Mouse (Mus musculus): ENCODE results near the gene Sema4d. TPM values are rescaled to one million over a fixed set of nuclear protein-coding genes. Genes with fewer than 3 reads are reported as not detected.

Gene Sema4d
- polyA plus RNA-seq, 1 experiment from 2014 or later = 6.7 TPM

- ATAC-seq (ENCODE audit: low FRiP score, low TSS enrichment) (no peak), DNase-seq (ENCODE audit: low spot score) (no peak)
- H3K4me2 ChIP-seq (replicated peaks; ENCODE audit: low read depth) = no peak overlapping the region
- H3K27me3 ChIP-seq (ENCODE audit: control insufficient read depth, insufficient read depth, low read length) = no peaks in the 10 kb centered on the region
- TF ChIP-seq EP300 (optimal IDR thresholded peaks at IDR 0.05) = no peak
- 0 out of 2 replicates have a peak, but pooled peaks have one; percentile 22 for TF ChIP-seq CTCF (IDR thresholded peaks at IDR 0.05; ENCODE audit: low read depth)
- WGBS = 86% methylated on average over 6 of the region's 6 CpGs
- H3K27ac ChIP-seq (replicated peaks) = no peak overlapping the region
- no peaks in the 10 kb centered on the region for H3K36me3 ChIP-seq (ENCODE audit: control insufficient read depth, insufficient read depth, low read length)
- H3K9me3 ChIP-seq (ENCODE audit: control insufficient read depth, low read length) = no peaks in the 10 kb centered on the region
- H3K4me3 ChIP-seq (ENCODE audit: low read depth, low read length) = no peak overlapping the region
- H3K9ac ChIP-seq (ENCODE audit: low read length) = no peak overlapping the region
- no peaks in the 10 kb centered on the region for H3K4me1 ChIP-seq (replicated peaks; ENCODE audit: control insufficient read depth, insufficient read depth)
Measured at GRCm38 (mm10) chr13:51832491-51832890, 38.9 kb upstream of the Sema4d start.

GRCm38 (mm10) chr13:51830744-51831450, 37.4 kb upstream of the Sema4d start:
- Histone ChIP-seq H3K4me1 (replicated peaks; ENCODE audit: control insufficient read depth, insufficient read depth) (no peaks in the 10 kb centered on the region), H3K27ac (replicated peaks) (no peak overlapping the region), H3K4me3 (ENCODE audit: low read depth, low read length) (no peak overlapping the region), H3K9ac (ENCODE audit: low read length) (no peak overlapping the region), H3K4me2 (replicated peaks; ENCODE audit: low read depth) (no peak overlapping the region), H3K36me3 (ENCODE audit: control insufficient read depth, insufficient read depth, low read length) (no peaks in the 10 kb centered on the region), H3K27me3 (ENCODE audit: control insufficient read depth, insufficient read depth, low read length) (no peaks in the 10 kb centered on the region), H3K9me3 (ENCODE audit: control insufficient read depth, low read length) (no peaks in the 10 kb centered on the region)
- 35% methylated on average over 10 of the region's 10 CpGs for WGBS
- DNase-seq (ENCODE audit: low spot score) (peak; percentile 43), ATAC-seq (ENCODE audit: low FRiP score, low TSS enrichment) (no peak)
- TF ChIP-seq CTCF (IDR thresholded peaks at IDR 0.05; ENCODE audit: low read depth) (peak; percentile 83), EP300 (optimal IDR thresholded peaks at IDR 0.05) (no peak)

- WGBS = 46% methylated on average over 8 of the region's 8 CpGs
- Histone ChIP-seq H3K9ac (ENCODE audit: low read length) (no peak overlapping the region), H3K27me3 (ENCODE audit: control insufficient read depth, insufficient read depth, low read length) (no peaks in the 10 kb centered on the region), H3K4me2 (replicated peaks; ENCODE audit: low read depth) (no peak overlapping the region), H3K9me3 (ENCODE audit: control insufficient read depth, low read length) (no peaks in the 10 kb centered on the region), H3K4me3 (ENCODE audit: low read depth, low read length) (no peak overlapping the region), H3K4me1 (replicated peaks; ENCODE audit: control insufficient read depth, insufficient read depth) (peaks cover 2% of the 10 kb centered on the region; the same call in 1 of the 2 replicates), H3K27ac (replicated peaks) (no peak overlapping the region), H3K36me3 (ENCODE audit: control insufficient read depth, insufficient read depth, low read length) (no peaks in the 10 kb centered on the region)
- no peak for TF ChIP-seq CTCF (IDR thresholded peaks at IDR 0.05; ENCODE audit: low read depth)
- no peak for TF ChIP-seq EP300 (optimal IDR thresholded peaks at IDR 0.05)
- DNase-seq (ENCODE audit: low spot score) = no peak
- no peak for ATAC-seq (ENCODE audit: low FRiP score, low TSS enrichment)
Measured at GRCm38 (mm10) chr13:51823822-51824495, 30.4 kb upstream of the Sema4d start.

- no peak overlapping the region for H3K9ac ChIP-seq (ENCODE audit: low read length)
- H3K27ac ChIP-seq (replicated peaks) = no peak overlapping the region
- no peak for ATAC-seq (ENCODE audit: low FRiP score, low TSS enrichment)
- TF ChIP-seq CTCF (IDR thresholded peaks at IDR 0.05; ENCODE audit: low read depth) (no peak), EP300 (optimal IDR thresholded peaks at IDR 0.05) (no peak)
- no peaks in the 10 kb centered on the region for H3K9me3 ChIP-seq (ENCODE audit: control insufficient read depth, low read length)
- H3K4me3 ChIP-seq (ENCODE audit: low read depth, low read length) = no peak overlapping the region
- H3K4me2 ChIP-seq (replicated peaks; ENCODE audit: low read depth) = no peak overlapping the region
- H3K36me3 ChIP-seq (ENCODE audit: control insufficient read depth, insufficient read depth, low read length) = no peaks in the 10 kb centered on the region
- WGBS = 42% methylated on average over 3 of the region's 3 CpGs
- no peaks in the 10 kb centered on the region for H3K27me3 ChIP-seq (ENCODE audit: control insufficient read depth, insufficient read depth, low read length)
- peaks cover 2% of the 10 kb centered on the region; the same call in 1 of the 2 replicates for H3K4me1 ChIP-seq (replicated peaks; ENCODE audit: control insufficient read depth, insufficient read depth)
- no peak for DNase-seq (ENCODE audit: low spot score)
Measured at GRCm38 (mm10) chr13:51821988-51822387, 28.4 kb upstream of the Sema4d start.

GRCm38 (mm10) chr13:51819351-51819750, 25.8 kb upstream of the Sema4d start:
- Histone ChIP-seq H3K27ac (replicated peaks) (no peak overlapping the region), H3K4me2 (replicated peaks; ENCODE audit: low read depth) (no peak overlapping the region), H3K27me3 (ENCODE audit: control insufficient read depth, insufficient read depth, low read length) (no peaks in the 10 kb centered on the region), H3K9me3 (ENCODE audit: control insufficient read depth, low read length) (no peaks in the 10 kb centered on the region), H3K9ac (ENCODE audit: low read length) (no peak overlapping the region), H3K4me1 (replicated peaks; ENCODE audit: control insufficient read depth, insufficient read depth) (peaks cover 2% of the 10 kb centered on the region; the same call in 1 of the 2 replicates), H3K4me3 (ENCODE audit: low read depth, low read length) (no peak overlapping the region), H3K36me3 (ENCODE audit: control insufficient read depth, insufficient read depth, low read length) (no peaks in the 10 kb centered on the region)
- DNase-seq (ENCODE audit: low spot score) (no peak), ATAC-seq (ENCODE audit: low FRiP score, low TSS enrichment) (no peak)
- TF ChIP-seq EP300 (optimal IDR thresholded peaks at IDR 0.05) = no peak
- no peak for TF ChIP-seq CTCF (IDR thresholded peaks at IDR 0.05; ENCODE audit: low read depth)
- WGBS = 73% methylated on average over 6 of the region's 6 CpGs

- no peaks in the 10 kb centered on the region for H3K9me3 ChIP-seq (ENCODE audit: control insufficient read depth, low read length)
- ATAC-seq (ENCODE audit: low FRiP score, low TSS enrichment) (no peak), DNase-seq (ENCODE audit: low spot score) (no peak)
- H3K4me3 ChIP-seq (ENCODE audit: low read depth, low read length) = no peak overlapping the region
- 48% methylated on average over 3 of the region's 3 CpGs for WGBS
- TF ChIP-seq CTCF (IDR thresholded peaks at IDR 0.05; ENCODE audit: low read depth) (no peak), EP300 (optimal IDR thresholded peaks at IDR 0.05) (no peak)
- no peak overlapping the region for H3K27ac ChIP-seq (replicated peaks)
- H3K4me2 ChIP-seq (replicated peaks; ENCODE audit: low read depth) = no peak overlapping the region
- no peaks in the 10 kb centered on the region for H3K36me3 ChIP-seq (ENCODE audit: control insufficient read depth, insufficient read depth, low read length)
- no peaks in the 10 kb centered on the region for H3K27me3 ChIP-seq (ENCODE audit: control insufficient read depth, insufficient read depth, low read length)
- H3K9ac ChIP-seq (ENCODE audit: low read length) = no peak overlapping the region
- H3K4me1 ChIP-seq (replicated peaks; ENCODE audit: control insufficient read depth, insufficient read depth) = peaks cover 2% of the 10 kb centered on the region; the same call in 1 of the 2 replicates
Measured at GRCm38 (mm10) chr13:51818944-51819326, 25.4 kb upstream of the Sema4d start.
